Mouse (Mus musculus): Measurements from ENCODE around the gene Gprc5d. TPM values are rescaled to one million over a fixed set of nuclear protein-coding genes. Genes with fewer than 3 reads are reported as not detected.

Gene Gprc5d
- total RNA-seq, 2 experiments from 2014 or later: not detected

DNA sequence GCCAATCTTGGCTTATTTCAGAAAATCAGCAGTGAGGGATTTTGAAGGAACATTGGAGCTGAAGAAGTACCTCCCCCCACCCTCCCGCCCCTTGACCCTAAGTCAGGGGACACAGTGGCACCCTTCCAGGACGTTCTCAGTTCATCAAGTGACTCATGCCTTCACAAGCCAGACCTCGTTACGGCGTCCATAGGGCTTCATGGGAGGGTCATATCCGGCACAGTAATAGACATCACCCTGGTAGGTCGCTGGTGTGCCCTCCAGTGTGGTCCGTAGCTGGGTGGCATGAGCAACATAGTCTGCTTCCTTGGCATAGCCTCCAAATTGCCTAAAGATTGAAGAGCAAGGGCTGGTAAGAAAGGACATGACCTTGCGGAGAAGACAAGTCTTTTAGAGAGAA, 19.7 kb upstream of the Gprc5d start:
- no peak for ATAC-seq (replicated peaks; ENCODE audit: poor library complexity, severe bottlenecking)

DNA sequence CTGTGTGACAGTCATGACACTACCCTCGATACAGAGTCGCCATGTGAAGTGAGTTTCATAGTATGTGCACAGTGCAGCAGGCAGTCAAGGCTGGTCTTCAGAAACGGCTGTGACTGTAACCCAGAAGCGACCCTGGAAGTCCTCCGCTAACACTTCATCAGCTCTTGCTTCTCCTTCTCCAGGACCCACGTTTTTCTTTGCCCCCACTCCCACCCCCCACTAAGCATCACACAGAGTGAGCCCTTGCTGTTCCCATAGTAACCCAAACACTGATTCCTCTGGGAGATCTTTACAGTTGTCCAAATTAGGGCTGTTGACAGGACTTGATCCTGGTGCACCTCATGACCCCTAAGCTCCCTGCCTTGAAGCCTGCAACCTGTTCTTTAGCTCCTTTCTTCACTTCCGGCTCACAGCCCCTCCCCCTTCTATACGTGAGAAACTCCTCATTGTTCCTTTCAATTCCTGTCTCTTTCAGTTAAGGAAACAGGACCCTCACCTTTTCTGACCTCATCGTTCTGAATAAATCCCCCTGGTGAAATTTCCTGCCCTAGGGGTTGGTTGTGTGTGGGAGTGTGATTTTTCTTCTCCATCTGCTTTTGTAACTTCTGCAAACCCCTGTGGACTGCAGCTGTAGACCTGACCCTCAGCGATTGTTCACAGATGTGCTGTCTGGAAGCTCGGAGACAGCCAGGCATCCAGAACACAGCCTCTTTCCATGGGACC, 18.5 kb upstream of the Gprc5d start:
- ATAC-seq (replicated peaks; ENCODE audit: poor library complexity, severe bottlenecking): no peak; the same call in 1 of the 2 replicates

DNA sequence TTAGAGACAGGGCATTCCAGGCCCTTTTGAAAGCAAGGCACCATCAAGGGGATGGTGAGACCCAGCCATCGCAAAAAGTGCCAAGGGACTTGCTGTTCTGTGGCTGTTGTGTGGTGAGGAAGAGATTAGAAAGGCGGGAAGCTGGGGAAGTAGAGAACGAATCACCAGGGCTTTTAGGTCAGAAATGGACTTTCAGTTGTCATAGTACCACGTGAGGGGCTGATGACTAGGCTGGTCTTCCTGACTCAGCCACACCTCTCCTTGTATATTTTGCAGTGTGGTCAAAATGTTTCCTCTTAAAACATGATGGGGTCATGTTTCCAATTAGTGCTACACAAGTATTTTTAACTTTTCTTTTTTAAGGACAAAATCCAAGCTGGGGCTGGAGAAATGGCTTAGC, 17.7 kb upstream of the Gprc5d start:
- ATAC-seq (replicated peaks; ENCODE audit: poor library complexity, severe bottlenecking): peak; percentile 51

DNA sequence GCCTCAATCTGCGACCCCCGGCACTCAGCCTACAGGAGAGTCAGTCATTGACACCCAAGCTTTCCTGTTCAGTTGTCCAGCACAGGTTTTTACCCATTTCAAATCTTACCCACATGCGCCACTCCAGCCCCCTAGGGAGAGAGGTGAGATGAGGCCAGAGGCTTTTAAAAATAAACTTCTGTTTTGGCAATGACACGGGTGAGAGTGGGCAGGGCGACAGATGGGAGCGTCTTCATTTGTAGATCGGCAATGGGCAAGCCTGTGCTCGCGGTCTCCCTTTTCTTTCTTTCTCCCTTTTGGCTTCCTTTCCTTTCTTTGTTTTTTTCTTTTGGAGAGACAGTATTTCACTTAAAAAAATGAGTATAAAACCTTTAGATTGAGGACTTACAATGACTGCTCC, 15.4 kb upstream of the Gprc5d start:
- ATAC-seq (replicated peaks; ENCODE audit: poor library complexity, severe bottlenecking): no peak

DNA sequence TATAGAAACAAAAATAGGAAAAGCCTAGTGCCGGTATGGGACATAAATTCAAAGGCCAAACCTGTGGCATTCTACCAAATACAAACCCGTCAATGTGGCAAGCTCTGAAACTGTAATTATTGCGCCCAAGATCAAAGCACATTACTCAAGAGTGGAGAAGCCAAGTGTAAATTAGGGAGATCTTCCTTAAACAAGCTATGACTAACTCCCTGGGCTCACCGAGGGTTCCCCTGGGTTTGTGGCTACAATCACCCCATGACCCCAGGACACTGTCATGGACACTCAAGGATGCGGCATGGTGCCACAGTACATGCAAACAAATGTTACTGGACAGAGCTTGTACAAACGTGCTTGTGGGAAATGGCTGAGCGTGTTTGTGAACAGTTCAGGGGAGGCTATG, 15.0 kb upstream of the Gprc5d start:
- ATAC-seq (replicated peaks; ENCODE audit: poor library complexity, severe bottlenecking): no peak

DNA sequence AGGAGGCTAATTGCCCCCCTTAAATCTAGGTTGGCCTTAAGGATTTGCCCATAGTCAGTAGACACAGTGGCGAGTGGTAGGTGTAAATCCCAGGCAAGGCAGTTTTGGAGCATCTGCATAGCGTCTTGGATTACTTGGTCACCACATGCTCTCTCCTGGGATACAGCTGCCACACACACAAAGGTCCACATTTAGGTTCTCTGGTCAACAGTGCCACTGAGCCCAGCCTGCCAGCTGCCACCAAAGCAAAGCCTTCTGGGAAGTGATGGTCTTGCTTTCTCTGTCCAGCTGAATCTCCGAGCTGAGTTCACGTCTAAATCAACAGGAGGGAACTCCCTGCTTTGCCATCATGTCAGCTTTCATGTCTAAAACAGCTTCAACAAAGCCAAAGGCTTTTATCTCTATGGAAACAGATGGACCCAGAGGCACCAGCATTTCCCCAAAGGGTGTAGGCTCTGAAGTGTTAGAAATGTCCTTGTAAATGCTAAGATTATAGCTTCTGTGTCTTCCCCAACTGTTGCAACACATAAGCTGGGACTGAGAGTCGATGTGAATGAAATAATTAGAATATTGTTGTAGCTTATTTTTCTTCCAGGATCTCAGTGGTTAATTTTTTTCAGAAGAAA, 6.8 kb upstream of the Gprc5d start:
- ATAC-seq (replicated peaks; ENCODE audit: poor library complexity, severe bottlenecking): no peak

DNA sequence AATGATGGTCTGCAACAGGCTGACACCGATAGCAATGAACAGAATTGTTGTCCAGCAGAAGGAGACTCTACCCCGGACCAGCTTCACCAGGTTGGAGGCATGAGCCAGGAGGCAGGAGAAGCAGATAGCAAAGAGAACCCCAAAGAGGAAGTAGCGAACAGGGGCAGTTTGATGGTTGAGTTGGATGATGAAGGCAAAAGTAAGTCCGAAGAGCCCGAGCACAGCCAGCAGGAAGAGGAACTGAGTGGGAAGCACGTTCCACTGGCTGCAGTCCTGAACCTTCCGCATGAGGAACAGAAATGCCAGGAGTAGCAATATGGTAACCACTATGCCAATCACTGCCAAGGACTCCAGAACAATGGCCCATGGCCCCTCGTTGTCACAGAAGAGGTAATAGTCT, 1.6 kb downstream of the Gprc5d start:
- peak; percentile 96 for ATAC-seq (replicated peaks; ENCODE audit: poor library complexity, severe bottlenecking)

DNA sequence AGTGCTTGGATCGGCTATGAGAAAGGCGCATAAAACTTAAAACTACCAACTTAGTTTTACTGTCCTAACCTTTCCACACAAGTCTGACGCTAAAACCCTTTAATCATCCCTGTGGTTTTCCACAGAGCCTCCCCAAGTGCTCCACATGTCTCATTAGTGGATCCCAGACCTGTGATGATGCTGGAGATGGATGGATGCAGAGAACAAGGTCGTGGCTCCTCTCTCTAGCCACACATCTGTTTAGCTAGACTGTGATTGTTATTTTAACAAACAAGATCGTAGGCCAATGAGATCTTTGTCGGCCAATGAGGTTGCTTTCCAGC, 5.0 kb downstream of the Gprc5d start:
- ATAC-seq (replicated peaks; ENCODE audit: poor library complexity, severe bottlenecking): no peak

DNA sequence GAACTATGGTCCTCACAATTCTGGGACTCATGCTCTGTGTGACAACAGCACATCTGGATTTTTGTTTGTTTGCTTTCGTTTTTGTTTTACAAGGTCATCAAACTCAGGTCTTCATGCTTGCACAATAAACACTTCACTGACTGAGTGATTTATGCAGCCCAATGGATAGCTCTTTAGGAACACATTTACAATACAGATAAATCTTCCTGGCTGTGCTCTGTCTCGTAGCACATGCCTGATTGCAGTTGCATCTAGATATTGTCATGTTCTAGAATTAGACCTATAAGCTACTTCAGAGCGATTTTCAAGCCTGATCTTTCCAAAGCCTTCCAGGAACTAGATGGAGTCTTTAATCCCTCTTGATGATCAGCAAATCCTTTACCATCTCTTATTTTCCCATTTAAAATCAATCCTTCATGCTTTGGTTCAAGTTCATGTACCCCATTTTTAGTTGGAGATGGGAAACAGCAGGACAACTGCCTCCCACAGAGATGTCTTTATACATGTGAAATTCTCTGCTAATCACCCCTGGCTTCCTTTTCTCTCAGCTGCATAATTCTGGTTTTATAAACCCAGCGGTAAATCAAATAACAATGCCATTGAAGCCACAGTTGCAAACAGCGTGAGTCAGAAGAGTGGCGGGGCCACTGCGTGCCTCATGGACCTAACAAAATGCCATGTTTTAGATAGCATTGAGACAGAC, 5.5 kb downstream of the Gprc5d start:
- ATAC-seq (replicated peaks; ENCODE audit: poor library complexity, severe bottlenecking): no peak

DNA sequence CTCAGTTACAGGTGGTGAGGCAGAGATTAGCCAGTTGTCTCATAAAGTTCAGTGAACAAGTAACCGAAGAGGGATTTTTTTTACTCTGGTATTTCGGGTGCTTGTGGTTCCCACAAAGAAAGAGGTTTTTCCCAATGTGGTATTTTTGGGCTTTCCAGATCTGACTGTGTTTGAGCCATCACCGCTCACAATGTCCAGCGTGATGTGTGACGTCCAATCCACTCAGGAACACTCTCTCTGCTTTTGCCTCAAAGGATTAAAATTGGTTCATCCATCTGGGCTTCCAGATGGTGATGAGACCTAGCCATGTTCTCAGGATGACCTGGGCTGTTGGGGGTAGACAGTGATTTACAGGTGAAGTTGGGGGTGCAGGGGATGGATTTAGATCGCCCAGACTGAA, 11.1 kb downstream of the Gprc5d start:
- ATAC-seq (replicated peaks; ENCODE audit: poor library complexity, severe bottlenecking): no peak

DNA sequence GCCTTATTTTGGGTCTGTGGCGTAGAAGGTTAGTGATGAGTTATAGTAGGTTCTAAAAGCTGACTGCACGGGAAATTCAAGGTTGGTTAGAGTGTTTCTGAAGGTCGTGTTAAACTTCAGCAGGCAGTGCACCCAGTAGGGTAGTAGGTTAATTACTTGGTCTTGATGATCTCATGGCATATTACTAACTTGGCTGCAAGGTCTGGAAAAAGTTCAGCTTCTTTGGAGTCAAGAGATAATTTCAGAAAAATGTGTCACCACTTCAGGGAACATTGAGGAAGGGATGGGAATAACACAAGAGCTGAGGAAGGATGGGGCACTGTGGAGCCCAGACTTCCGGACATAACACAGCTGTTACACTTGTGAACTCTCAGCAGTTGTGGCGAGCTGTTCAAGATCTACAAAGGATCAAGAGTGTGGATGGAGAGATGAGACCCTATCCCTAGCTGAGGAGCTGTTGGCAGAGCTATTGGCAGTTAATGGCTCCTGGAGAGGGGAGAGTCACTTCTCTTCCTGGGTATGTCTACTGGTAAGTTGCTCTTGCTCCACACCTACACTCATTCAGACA, 15.3 kb downstream of the Gprc5d start:
- no peak for ATAC-seq (replicated peaks; ENCODE audit: poor library complexity, severe bottlenecking)

DNA sequence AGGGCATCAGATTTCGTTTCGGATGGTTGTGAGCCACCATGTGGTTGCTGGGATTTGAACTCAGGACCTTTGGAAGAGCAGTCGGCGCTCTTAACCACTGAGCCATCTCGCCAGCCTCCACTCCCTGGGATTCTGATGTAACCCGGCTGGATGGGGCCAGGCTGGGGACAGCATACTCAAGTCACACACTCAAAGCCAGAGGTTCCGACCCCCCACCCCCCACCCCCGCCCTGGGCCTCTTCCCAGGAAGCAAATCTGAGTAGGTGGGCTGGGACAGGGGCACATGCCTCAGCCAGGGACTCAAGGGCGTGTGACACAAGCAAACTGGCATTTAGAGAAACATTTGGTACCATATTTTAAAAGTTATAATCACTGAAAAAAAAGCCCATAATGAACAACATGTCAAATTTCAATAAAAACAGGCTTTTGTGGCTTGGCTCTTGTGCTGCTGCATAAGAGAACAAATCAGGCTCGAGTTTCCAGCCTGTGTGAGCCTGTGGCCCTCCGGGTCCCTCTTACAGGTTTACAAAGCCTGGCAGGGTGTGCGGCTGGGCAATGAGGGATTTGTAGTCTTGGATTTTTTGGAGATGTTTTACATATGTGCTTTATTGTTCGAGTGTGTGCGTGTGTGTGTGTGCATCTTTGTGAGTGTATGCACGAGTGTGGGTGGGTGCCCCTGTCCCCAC, 17.2 kb downstream of the Gprc5d start:
- ATAC-seq (replicated peaks; ENCODE audit: poor library complexity, severe bottlenecking): no peak

DNA sequence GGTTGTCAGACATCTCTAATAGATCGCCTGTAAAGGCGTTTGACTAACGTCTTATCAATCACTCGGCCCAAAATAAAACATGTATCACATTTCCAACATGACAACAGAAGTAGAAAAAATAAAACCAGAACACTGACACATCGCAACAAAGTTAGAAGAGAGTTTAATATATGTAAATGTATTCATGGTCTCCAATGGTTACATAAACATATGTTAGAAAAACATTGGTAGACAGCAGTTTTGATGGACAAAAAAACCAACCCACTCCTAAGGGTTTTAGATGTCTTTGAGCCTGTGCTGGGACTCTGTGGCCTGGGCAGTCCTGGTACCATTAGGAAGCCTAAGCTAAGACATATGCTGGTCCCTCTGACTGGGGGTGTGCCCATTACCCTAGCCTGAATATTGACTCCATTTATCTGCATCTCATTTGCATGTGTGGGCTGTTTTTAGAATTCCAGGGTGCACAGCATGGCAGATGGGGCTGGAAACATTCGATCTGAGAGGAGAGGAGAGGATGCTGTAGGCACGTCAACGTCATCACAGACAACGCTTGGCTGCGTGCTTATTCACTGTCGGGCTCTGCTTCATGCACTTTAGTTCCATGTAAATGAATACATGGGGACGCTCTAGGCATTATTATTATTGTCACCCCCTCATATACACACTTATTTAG, 25.1 kb downstream of the Gprc5d start:
- no peak for ATAC-seq (replicated peaks; ENCODE audit: poor library complexity, severe bottlenecking)

DNA sequence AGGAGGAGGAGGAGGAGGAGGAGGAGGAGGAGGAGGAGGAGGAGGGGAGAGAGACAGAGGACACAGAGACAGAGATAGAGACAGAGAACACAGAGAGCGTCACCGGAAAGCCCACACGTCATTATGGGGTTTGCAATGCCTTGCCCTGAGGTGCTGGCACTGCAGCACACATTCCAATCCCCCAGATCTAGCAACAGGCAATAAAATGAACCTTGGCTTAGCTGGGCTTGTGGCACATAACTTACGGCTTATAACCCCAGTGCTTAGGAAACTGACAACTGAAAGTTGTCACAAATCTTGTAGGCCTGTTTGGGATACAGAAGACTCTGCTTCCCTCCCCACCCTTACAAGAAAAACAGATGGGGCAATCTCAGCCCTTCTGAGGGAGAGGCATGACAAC, 27.4 kb downstream of the Gprc5d start:
- ATAC-seq (replicated peaks; ENCODE audit: poor library complexity, severe bottlenecking): no peak

DNA sequence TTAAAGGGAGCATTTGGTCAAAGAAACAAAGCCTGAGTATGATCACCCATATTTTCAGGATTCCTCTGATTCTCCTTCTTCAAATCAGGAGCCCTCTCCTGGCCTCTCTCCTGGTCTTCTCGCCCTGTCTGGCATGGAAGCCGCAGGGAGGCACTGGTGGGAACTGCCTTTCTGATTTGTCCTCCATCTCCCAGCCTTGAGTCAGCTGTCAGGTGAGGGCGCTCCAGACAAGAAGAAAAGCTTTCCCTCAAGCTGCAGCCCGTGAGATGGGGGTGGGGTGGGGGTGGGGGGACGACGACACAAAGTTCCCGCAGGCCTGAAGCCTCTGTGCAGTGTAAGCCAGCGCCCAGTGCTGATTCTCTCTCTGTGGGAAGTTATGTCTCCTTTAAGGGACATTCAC, 28.3 kb downstream of the Gprc5d start:
- no peak for ATAC-seq (replicated peaks; ENCODE audit: poor library complexity, severe bottlenecking)

DNA sequence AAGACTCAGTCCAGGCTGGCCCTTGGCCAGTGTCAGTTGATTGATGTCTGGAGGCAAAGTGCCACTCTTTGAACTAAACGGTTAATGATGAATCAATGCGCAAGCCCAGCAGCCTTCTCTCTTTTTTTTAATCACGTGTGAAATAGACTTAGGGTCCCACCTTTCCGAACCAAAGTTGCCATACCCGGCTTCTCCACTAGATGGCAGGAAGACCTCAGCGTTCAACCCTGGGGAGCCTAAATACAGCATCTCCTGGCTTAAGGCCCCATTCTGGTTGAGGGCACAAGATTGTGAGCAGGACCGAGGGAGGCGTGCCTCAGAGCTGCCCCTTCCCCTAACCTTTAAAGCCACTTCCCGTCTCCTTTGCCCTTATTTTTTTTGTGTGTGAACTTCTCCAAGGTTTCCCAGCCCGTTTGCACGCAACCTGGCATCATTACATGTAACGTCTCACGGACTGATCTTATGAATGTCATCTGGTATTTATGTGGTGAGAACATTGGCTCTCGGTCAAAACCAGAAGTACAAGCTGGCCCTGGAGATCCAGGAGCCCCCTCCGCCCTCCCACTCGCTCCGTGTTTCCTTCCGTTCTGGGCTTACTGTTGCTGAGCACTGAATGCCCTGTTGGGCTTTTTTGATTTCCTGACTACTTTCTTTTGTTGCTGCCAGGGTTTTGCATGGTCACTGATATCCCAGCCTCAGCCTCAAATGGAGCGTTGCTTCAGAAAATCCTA, 30.2 kb downstream of the Gprc5d start:
- ATAC-seq (replicated peaks; ENCODE audit: poor library complexity, severe bottlenecking): peak; percentile 91

DNA sequence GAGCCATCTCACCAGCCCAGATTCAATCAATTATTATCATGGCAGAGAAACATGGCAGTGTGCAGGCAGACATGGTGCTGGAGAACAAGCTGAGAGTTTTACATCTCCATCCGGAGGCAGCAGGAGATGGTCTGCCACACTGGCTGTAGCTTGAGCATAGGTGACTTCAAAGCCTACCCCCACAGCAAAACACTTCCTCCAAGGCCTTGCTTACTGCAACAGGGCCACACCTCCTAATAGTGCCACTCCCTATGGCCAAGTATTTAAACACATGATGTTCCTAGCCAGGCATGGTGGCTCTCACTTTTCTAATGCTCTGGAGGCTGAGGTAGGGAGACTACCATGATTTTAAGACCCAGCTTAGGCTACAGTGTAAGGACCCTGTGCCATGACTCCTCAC, 32.4 kb downstream of the Gprc5d start:
- ATAC-seq (replicated peaks; ENCODE audit: poor library complexity, severe bottlenecking): no peak

DNA sequence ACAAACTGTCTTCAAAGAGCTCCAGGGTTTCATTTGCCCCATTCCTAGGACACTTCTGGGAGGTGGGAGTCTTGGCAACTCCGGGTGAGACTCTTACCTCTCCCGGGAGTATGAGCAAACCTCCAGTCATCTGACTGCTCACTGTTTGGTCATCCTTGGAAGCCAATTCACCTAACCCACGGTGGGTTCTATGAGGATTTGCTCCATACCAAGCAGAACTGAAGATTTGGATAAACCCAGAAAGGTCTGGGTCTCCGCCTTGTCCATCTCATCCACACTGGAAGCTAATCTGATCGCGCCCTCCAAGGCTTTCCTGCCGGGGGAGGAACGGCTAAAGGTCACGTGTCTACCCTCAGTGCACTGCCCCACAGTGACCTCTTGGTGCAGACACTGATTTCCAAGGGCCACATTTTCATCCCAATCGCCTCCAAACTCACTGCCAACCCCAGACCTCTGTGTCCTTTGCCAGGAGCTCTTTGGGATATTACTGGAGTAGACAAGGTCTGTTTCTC, 34.0 kb downstream of the Gprc5d start:
- ATAC-seq (replicated peaks; ENCODE audit: poor library complexity, severe bottlenecking): no peak

DNA sequence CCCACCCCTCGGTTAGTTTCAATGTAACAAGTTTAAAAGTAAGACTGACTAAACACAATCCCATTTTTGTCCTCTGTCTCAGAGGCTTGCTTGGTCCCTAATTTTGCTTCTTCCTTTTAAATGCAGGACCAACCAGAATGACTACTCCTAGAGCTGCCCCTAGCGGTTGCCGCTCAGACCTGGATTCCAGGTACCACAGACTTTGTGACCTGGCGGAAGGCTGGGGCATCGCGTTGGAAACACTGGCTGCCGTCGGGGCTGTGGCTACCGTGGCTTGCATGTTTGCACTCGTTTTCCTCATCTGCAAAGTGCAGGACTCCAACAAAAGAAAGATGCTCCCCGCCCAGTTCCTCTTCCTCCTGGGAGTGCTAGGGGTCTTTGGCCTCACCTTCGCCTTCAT, 39.7 kb downstream of the Gprc5d start:
- no peak for ATAC-seq (replicated peaks; ENCODE audit: poor library complexity, severe bottlenecking)

DNA sequence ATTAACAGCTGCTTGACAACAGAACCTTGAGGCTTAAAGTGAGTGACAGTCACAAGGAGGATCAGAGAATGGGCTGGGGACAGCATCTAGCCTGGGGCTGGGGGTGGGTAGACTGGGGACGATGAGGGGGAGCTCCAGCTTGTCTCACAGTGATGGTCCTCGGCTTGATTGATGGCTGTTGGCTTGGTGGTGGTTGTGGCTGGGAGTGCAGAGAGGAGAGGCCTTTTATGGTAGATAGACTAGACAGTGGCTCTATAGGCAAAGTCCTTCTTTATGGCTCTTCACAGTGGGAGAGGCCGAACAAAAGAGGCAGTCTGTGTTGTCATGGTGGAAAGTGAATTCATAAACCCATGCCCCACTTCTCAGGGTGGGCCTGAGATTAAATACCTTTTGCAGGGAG, 41.9 kb downstream of the Gprc5d start:
- ATAC-seq (replicated peaks; ENCODE audit: poor library complexity, severe bottlenecking): no peak
